Mouse (Mus musculus): ENCODE measurements around the gene Zscan5b. TPM values are rescaled to one million over a fixed set of nuclear protein-coding genes. Genes with fewer than 3 reads are reported as not detected.
"Not testable (repeated sequence)": the region's sequence is repeated elsewhere in the genome, so short reads cannot be mapped to it uniquely, and the experiment has no call there.

The Zscan5b gene
- not detected for total RNA-seq (2021)

- no peak for DNase-seq
Measured at GRCm38 (mm10) chr7:6221978-6222377, at the start of gene Zscan5b. Gene Zscan5b, plus strand, starts transcription at chr7:6222278.

- DNase-seq, result no peak
Measured at GRCm38 (mm10) chr7:6172674-6173244, 49.3 kb upstream of the Zscan5b start.

- no peak for DNase-seq
Measured at GRCm38 (mm10) chr7:6173872-6174271, 48.2 kb upstream of the Zscan5b start.

GRCm38 (mm10) chr7:6174365-6174987, 47.6 kb upstream of the Zscan5b start:
- not testable (repeated sequence) for DNase-seq

DNA sequence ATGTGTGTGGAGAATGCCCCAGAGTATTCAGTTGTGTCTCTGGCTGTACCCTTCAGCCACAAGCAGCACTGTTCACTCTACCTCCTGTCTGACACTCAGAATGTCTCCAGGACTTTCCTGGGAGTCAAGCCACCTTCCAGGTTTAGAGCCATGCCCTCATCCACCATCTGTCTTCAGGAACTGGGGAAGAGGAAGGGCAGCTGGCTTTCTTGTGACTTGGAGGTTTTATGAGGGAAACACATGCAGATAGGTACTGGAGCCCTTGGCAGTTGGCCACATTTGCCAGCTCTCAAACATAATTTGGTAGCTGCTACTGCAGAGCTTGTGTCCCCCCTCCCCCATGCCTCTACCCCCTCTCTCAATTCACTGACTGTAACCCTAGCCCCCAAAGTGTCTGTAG, 43.1 kb upstream of the Zscan5b start:
- no peak for DNase-seq

GRCm38 (mm10) chr7:6182882-6183281, 39.2 kb upstream of the Zscan5b start:
- no peak for DNase-seq

DNA sequence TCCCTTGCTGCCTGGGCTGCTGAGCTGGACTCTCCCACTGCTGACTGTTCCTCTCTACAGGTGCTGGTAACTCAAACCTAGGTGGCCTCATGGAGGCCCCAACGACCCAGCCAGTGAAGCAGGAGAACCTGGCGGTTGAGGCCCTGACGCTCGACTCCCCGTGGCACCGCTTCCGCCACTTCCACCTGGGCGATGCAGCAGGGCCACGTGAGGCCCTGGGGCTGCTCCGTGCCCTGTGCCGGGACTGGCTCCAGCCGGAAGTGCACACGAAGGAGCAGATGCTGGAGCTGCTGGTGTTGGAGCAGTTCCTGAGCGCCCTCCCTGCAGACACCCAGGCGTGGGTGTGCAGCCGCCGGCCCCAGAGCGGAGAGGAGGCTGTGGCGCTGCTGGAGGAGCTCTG, 38.3 kb upstream of the Zscan5b start:
- DNase-seq, result peak in 1 of 2 experiments; percentile 31

- DNase-seq, result no peak
Measured at GRCm38 (mm10) chr7:6184521-6184920, 37.6 kb upstream of the Zscan5b start.

- DNase-seq, result no peak
Measured at GRCm38 (mm10) chr7:6185391-6185790, 36.7 kb upstream of the Zscan5b start.

DNA sequence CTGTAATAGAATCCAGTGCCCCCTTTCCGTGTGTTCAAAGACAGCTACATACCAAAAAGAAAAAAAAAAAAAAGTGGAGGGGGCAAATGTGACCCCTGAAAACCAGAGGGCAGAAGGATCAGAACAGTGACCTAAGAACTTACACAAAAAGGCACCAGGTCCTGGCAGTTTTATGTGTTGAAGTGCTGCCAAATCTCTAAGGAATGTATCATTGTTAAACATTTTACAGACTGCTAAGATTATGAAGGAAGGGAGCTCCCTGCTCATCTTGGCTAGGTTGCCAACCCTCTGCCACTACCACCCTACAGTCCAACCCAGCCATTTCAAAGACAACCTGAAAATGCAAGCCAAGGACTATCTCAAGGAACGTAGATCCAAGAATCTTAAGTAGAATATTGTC, 35.9 kb upstream of the Zscan5b start:
- DNase-seq, result no peak

GRCm38 (mm10) chr7:6186756-6187155, 35.3 kb upstream of the Zscan5b start:
- no peak for DNase-seq

DNA sequence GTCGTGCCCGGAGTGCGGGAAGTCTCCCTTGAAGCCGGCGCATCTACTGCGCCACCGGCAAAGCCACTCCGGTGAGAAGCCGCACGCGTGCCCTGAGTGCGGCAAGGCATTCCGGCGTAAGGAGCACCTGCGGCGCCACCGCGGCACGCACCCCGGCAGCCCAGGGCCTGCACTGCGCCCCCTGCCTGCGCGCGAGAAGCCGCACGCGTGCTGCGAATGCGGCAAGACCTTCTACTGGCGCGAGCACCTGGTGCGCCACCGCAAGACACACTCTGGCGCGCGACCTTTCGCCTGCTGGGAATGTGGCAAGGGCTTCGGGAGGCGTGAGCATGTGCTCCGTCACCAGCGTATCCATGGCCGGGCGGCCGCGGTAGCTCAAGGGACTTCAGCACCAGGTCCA, 32.5 kb upstream of the Zscan5b start:
- DNase-seq, result no peak

DNA sequence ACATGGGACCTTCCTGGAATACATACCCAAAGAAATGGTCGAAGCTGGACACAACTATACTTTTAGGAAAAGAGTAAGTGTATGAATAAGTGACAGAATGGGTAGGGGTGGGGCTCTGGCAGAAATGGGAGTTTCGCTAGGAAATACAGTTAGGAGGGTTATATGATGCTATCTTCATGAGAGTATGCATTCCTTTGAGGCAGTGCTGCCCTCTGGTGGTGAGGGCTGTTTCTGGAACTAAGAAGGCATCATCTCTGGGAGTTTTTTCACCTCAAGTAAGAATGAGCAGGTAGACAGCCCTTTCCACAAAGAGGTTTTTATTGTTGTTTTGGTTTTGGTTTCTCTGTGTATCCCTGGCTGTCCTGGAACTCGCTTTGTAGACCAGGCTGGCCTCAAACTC, 30.7 kb upstream of the Zscan5b start:
- DNase-seq, result peak; percentile 53 to 59

- DNase-seq, result no peak
Measured at GRCm38 (mm10) chr7:6194129-6194528, 27.9 kb upstream of the Zscan5b start.

- no peak for DNase-seq
Measured at GRCm38 (mm10) chr7:6195777-6196176, 26.3 kb upstream of the Zscan5b start.

GRCm38 (mm10) chr7:6196790-6197189, 25.3 kb upstream of the Zscan5b start, which contains the start of gene Galp:
Gene Galp, plus strand, starts transcription at chr7:6197090.
- no peak for DNase-seq

DNA sequence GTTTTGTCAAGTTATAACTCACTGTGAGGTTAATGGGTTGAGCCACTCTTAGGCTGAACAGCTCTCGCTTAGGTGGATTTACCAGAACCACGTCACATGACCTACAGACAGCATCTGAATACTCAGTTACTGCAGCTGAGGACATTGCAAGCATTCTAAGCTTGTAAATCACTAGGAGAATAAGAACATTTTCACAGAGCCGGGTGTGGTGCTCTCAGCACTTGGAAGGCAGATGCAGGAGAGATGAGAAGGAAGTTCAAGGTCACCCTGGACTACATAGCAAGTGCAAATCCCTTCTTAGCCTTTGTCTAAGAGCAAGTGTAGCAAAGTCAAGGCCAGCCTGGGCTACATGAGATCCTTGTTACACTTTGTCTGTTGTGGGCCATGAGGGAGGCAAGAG, 17.9 kb upstream of the Zscan5b start:
- no peak for DNase-seq

DNA sequence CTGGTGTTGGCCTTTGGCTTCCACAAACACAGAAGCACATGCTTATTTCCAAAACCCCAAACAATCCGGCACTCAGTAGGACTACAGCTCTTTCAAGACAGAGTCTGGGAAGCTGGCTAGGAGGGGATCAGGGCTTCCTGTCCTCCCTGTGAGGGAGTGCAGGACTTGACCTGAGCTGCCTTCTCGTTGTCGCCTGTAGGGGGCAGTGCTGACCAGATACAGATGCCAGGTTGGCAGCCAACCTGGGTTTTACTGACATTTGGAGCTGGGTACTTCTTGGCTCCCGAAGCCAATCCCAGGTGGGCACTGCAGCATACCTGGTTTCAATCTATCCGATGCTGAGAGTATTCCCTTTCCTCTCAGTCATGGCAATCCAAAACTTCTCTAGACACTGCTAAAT, 8.9 kb upstream of the Zscan5b start:
- DNase-seq, result no peak

GRCm38 (mm10) chr7:6214691-6215090, 7.4 kb upstream of the Zscan5b start:
- DNase-seq, result not testable (repeated sequence)

- no peak for DNase-seq
Measured at GRCm38 (mm10) chr7:6220147-6220546, 1.9 kb upstream of the Zscan5b start.

GRCm38 (mm10) chr7:6228491-6228890, 6.4 kb downstream of the Zscan5b start:
- peak in 1 of 2 experiments; percentile 4 for DNase-seq

DNA sequence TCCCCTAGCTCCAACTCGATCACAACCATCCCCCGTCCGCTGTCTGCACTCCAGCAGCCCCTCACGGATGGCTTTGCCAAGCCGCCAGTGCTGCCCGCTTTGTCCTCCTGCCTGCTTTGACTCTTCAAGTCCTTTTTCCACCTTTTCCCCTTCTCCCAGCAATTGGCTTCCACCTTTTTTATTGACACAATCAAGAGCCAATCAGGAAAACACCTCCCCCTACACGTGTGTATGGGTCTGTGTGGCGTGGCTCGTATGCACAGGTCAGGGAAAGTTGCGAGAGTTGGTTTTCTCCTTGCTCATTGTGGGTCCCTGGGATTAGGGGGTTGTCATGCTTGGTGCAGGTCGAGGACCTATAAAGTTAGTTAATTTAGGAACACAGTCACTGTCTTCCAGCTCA, 17.7 kb downstream of the Zscan5b start:
- no peak for DNase-seq

GRCm38 (mm10) chr7:6240841-6241425, 18.9 kb downstream of the Zscan5b start:
- peak in 1 of 2 experiments; percentile 5 for DNase-seq
